Mouse (Mus musculus) spleen, adult 2 months (tissue): ENCODE measurements around the gene Ccdc86.

ENCODE experiments used
- CTCF ChIP-seq: fragments of 200-500 bp; IDR thresholded peaks from 2 replicates; pipeline ENCODE4 v1.5.1; 2011; ENCODE audit warnings: mild to moderate bottlenecking, inconsistent platforms; ENCODE audit not compliant: insufficient read depth, insufficient read length, insufficient replicate concordance; ENCODE audit errors: extremely low read depth
- POLR2A ChIP-seq: fragments of 200-500 bp; IDR thresholded peaks from 2 replicates; pipeline ENCODE4 v1.6.1; 2011; ENCODE audit warnings: low read depth, low read length, inconsistent platforms

DNA sequence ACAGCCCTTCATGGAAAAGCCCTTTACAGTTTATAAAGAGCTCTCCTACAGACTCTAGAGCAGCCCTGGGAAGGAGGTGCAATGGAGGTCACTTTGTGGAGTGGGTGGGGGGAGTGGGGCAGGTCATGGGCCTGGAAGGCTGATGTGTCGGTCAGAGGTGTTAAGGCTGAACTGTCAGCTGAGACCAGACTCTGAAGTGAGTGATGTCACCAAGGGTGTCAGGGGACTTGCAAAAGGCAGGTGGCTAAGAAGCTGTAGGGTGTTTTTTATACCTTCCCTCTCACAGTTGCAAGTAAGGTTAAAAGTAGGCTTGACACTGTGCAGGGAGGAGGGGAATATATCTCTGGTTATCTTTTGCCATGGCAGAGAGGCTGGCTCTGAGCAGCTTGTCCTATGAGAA, 41.7 kb upstream of the Ccdc86 start:
- no peak for TF ChIP-seq CTCF
- no peak for TF ChIP-seq POLR2A
